Mouse (Mus musculus) erythroblast, embryonic 14.5 days (primary cell): ENCODE measurements around the gene Siah1a. TPM values are rescaled to one million over a fixed set of nuclear protein-coding genes. Genes with fewer than 3 reads are reported as not detected.

Experiments
- H3K27me3 ChIP-seq: 2 replicates; pipeline ENCODE4 v1.6.1; 2012; ENCODE audit warnings: inconsistent platforms; ENCODE audit not compliant: control insufficient read depth
- H3K36me3 ChIP-seq: 2 replicates; pipeline ENCODE4 v1.6.1; 2012; ENCODE audit warnings: mild to moderate bottlenecking, inconsistent platforms; ENCODE audit not compliant: control insufficient read depth
- H3K4me1 ChIP-seq: 2 replicates; pipeline ENCODE4 v1.6.1; 2012; ENCODE audit warnings: inconsistent platforms; ENCODE audit not compliant: control insufficient read depth
- H3K4me3 ChIP-seq: replicated peaks from 2 replicates; pipeline ENCODE3; 2012; ENCODE audit warnings: moderate library complexity, mild to moderate bottlenecking, inconsistent platforms
- H3K9me3 ChIP-seq: 2 replicates; pipeline ENCODE4 v1.6.1; 2012; ENCODE audit warnings: low read length, inconsistent platforms, mixed read lengths; ENCODE audit not compliant: control insufficient read depth
- GATA1 ChIP-seq: IDR thresholded peaks from 2 replicates; pipeline ENCODE4 v1.6.1; 2012; ENCODE audit warnings: low read length, inconsistent platforms, mixed read lengths
- TAL1 ChIP-seq: IDR thresholded peaks from 3 replicates; pipeline ENCODE4 v1.6.1; 2012; ENCODE audit warnings: low read length, inconsistent platforms, mixed read lengths
- polyA plus RNA-seq: library from polyadenylated mRNA; stranded (reverse); fragments of >175 nt; gene quantifications from 2 replicates; pipeline ENCODE4 v1.2.3, GENCODE M21; 2012

Gene Siah1a
- polyA plus RNA-seq, 1 experiment = 0.97 TPM

DNA sequence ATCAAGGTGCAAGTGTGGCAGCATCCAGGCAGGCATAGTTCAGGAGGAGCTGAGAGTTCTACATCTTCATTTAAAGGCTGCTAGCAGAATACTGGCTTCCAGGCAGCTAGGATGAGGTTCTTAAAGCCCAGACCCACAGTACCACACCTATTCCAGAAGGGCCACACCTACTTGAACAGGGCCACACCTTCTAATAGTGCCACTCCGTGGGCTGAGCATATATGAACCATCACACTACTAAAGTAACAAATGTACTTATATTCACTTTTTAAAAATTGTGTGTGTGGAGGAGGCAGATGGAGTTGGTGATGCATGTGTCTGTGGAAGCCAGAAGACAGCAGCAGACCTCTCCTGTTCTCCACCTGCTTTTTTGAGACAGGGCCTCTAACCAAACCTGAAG is 51.7 kb downstream of the Siah1a start:
- no peaks in the 10 kb centered on the region for H3K9me3 ChIP-seq
- H3K4me3 ChIP-seq = no peak overlapping the region
- H3K4me1 ChIP-seq = peaks cover 24% of the 10 kb centered on the region
- peaks cover 28% of the 10 kb centered on the region for H3K36me3 ChIP-seq
- TF ChIP-seq GATA1 (no peak), TAL1 (no peak)
- no peaks in the 10 kb centered on the region for H3K27me3 ChIP-seq

DNA sequence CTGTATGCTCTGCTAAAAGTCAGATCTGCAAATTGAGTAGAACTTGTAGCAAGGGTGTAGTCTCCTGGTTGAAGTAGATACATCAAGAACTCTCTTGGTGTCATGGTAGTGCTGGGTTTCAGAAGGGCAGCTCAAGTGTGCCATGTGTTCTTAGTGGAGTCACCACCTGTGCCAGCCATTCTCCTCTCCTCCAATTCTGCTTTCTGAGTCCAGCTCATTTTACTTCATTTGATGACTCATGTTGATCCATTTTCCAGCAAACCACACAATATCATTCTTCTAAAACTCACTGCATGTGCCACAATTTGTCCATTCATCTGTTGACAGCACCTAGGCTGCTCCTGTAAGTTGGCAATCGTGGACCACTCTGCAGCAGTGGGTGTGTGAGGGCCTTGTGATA is 53.6 kb downstream of the Siah1a start:
- H3K9me3 ChIP-seq = no peaks in the 10 kb centered on the region
- peaks cover 24% of the 10 kb centered on the region for H3K4me1 ChIP-seq
- H3K4me3 ChIP-seq = no peak overlapping the region
- TF ChIP-seq TAL1 (no peak), GATA1 (no peak)
- peaks cover 27% of the 10 kb centered on the region for H3K36me3 ChIP-seq
- no peaks in the 10 kb centered on the region for H3K27me3 ChIP-seq

DNA sequence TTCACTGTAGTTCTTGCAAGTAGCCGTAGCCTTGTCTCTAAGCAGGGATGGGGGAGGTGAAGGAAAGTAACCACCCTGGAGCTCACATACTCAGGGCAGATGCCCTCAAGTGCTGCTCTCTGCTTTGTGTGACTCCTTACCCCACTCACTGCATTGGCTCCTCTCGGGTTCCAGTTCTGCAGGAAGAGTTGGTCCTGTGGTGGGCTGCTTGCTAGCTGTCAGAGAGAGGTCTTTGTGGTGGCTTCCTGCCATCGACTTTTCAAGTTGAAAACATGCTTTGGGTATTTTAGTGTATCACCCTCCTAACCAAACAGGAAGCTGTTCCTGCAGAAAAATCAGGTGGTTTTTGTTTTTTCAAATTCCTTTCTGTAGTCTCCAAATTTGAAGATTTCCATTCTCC is 59.1 kb downstream of the Siah1a start:
- Histone ChIP-seq H3K27me3 (no peaks in the 10 kb centered on the region), H3K9me3 (no peaks in the 10 kb centered on the region), H3K4me3 (no peak overlapping the region), H3K4me1 (no peaks in the 10 kb centered on the region), H3K36me3 (peaks cover 12% of the 10 kb centered on the region)
- no peak for TF ChIP-seq TAL1

Other genes starting within 250 kb of the Siah1a start
- gene Abcc12, start 165.2 kb downstream of the Siah1a start, polyA plus RNA-seq = not detected in 2 replicates
- 1.4 and 2.1 TPM in 2 replicates for gene Lonp2, start 121.9 kb downstream of the Siah1a start, polyA plus RNA-seq
- 1.3 and 1.6 TPM in 2 replicates for gene Gm10638, start 235 bp downstream of the Siah1a start, polyA plus RNA-seq
- gene N4bp1, start 139.3 kb upstream of the Siah1a start, polyA plus RNA-seq = 0.37 and 0.56 TPM in 2 replicates